Mouse (Mus musculus) CH12.LX (cell line): ENCODE data around the gene Mxd4. TPM values are rescaled to one million over a fixed set of nuclear protein-coding genes. Genes with fewer than 3 reads are reported as not detected.

ENCODE experiments used
- DNase-seq: peaks from one replicate; pipeline ENCODE4 v3.0.0-alpha.2; 2013; ENCODE audit errors: extremely low read depth
- H3K27ac ChIP-seq: 2 replicates; pipeline ENCODE4 v1.5.1; 2012; ENCODE audit warnings: low read depth, mild to moderate bottlenecking, control low read depth, moderate library complexity; ENCODE audit not compliant: insufficient read depth
- H3K27me3 ChIP-seq: replicated peaks from 2 replicates; pipeline ENCODE3; 2012; ENCODE audit warnings: inconsistent platforms
- H3K36me3 ChIP-seq, 2 experiments: replicated peaks in 1 of 2; 2 replicates each; pipeline versions ENCODE3 to v1.6.1; 2012; ENCODE audit warnings: inconsistent platforms in 1 of 2, low read length in 1 of 2, mild to moderate bottlenecking in 1 of 2, mixed read lengths in 1 of 2, moderate library complexity in 1 of 2; ENCODE audit not compliant: control insufficient read depth in 1 of 2, insufficient read depth in 1 of 2
- H3K4me1 ChIP-seq, 2 experiments: 2 replicates each; pipeline ENCODE4 v1.6.1; 2012; ENCODE audit warnings: inconsistent platforms in 1 of 2, moderate library complexity in 1 of 2; ENCODE audit not compliant: insufficient read depth in 2 of 2, control insufficient read depth in 1 of 2
- H3K4me2 ChIP-seq: 2 replicates; pipeline ENCODE4 v1.6.1; 2012; ENCODE audit warnings: low read depth, mild to moderate bottlenecking, control low read depth; ENCODE audit not compliant: poor library complexity, insufficient read depth, severe bottlenecking
- H3K4me3 ChIP-seq, 3 experiments: fragments of 150-350 bp in 1 of 3; sonication (generic) in 1 of 3; replicated peaks in 1 of 3; 2 replicates each; pipeline versions ENCODE3 to v1.5.1; 2011 to 2012; ENCODE audit warnings: low read depth in 2 of 3, low read length in 2 of 3, mild to moderate bottlenecking in 2 of 3, moderate library complexity in 2 of 3, control low read depth in 1 of 3, improper control_type of control experiment in 1 of 3, inconsistent platforms in 1 of 3, mixed read lengths in 1 of 3; ENCODE audit not compliant: poor library complexity in 1 of 3
- H3K79me2 ChIP-seq: replicated peaks from 2 replicates; pipeline ENCODE4 v1.6.1; 2012; ENCODE audit warnings: mild to moderate bottlenecking, moderate library complexity; ENCODE audit not compliant: control insufficient read depth, poor library complexity, insufficient read depth, severe bottlenecking; ENCODE audit errors: extremely low read depth
- H3K9ac ChIP-seq: 2 replicates; pipeline ENCODE4 v1.6.1; 2012; ENCODE audit warnings: low read depth, mild to moderate bottlenecking, control low read depth, moderate library complexity; ENCODE audit not compliant: insufficient read depth
- H3K9me3 ChIP-seq: replicated peaks from 2 replicates; pipeline ENCODE3; 2012; ENCODE audit warnings: low read length, inconsistent platforms, mixed read lengths
- CHD2 ChIP-seq: IDR thresholded peaks from 2 replicates; pipeline ENCODE4 v1.6.1; 2011; ENCODE audit warnings: low read length, improper control_type of control experiment
- ELF1 ChIP-seq: IDR thresholded peaks from 2 replicates; pipeline ENCODE4 v1.6.1; 2014; ENCODE audit warnings: low read depth, mild to moderate bottlenecking, inconsistent platforms, low read length, improper control_type of control experiment
- GABPA ChIP-seq: IDR thresholded peaks from 2 replicates; pipeline ENCODE4 v1.6.1; 2012; ENCODE audit warnings: low read depth, low read length, improper control_type of control experiment, inconsistent platforms; ENCODE audit not compliant: insufficient replicate concordance
- HCFC1 ChIP-seq: IDR thresholded peaks from 2 replicates; pipeline ENCODE4 v1.6.1; 2012; ENCODE audit warnings: low read depth, mild to moderate bottlenecking, inconsistent platforms, low read length, improper control_type of control experiment
- MAFK ChIP-seq: IDR thresholded peaks from 2 replicates; pipeline ENCODE4 v1.6.1; 2011; ENCODE audit warnings: low read length, improper control_type of control experiment; ENCODE audit not compliant: insufficient replicate concordance
- MAX ChIP-seq: IDR thresholded peaks from 2 replicates; pipeline ENCODE4 v1.6.1; 2011; ENCODE audit warnings: low read length, improper control_type of control experiment
- MEF2A ChIP-seq: IDR thresholded peaks from 2 replicates; pipeline ENCODE4 v1.6.1; 2014; ENCODE audit warnings: low read depth, mild to moderate bottlenecking, inconsistent platforms, low read length, improper control_type of control experiment, borderline replicate concordance
- MXI1 ChIP-seq: IDR thresholded peaks from 2 replicates; pipeline ENCODE4 v1.6.1; 2011; ENCODE audit warnings: mild to moderate bottlenecking, low read depth, low read length, improper control_type of control experiment
- PAX5 ChIP-seq: IDR thresholded peaks from 2 replicates; pipeline ENCODE4 v1.6.1; 2012; ENCODE audit warnings: low read length, inconsistent platforms, mixed read lengths
- RAD21 ChIP-seq: IDR thresholded peaks from 2 replicates; pipeline ENCODE4 v1.6.1; 2011; ENCODE audit warnings: low read depth, mild to moderate bottlenecking, low read length, improper control_type of control experiment, moderate library complexity
- RCOR1 ChIP-seq: conservative IDR thresholded peaks from 2 replicates; pipeline ENCODE4 v1.6.1; 2012; ENCODE audit warnings: low read depth, mild to moderate bottlenecking, inconsistent platforms, low read length, improper control_type of control experiment
- TCF12 ChIP-seq: IDR thresholded peaks from 2 replicates; pipeline ENCODE4 v1.6.1; 2014; ENCODE audit warnings: low read depth, mild to moderate bottlenecking, inconsistent platforms, low read length, improper control_type of control experiment
- ZNF384 ChIP-seq: IDR thresholded peaks from 2 replicates; pipeline ENCODE4 v1.6.1; 2012; ENCODE audit warnings: low read depth, low read length, improper control_type of control experiment, inconsistent platforms
- dilution Hi-C: fragments of 300-500 bp; cut with MboI; formaldehyde crosslinking; loops from 2 replicates; pipeline ENCODE4 v1.14.3; 2020; ENCODE audit warnings: low sequenced_read_pairs; ENCODE audit not compliant: extremely low pct_unique_long_range_greater_than_20kb, extremely low pct_ligation_motif_present
- in situ Hi-C: fragments of 300-500 bp; cut with MboI; formaldehyde crosslinking; loops from 3 replicates; pipeline ENCODE4 v1.14.3; 2019; ENCODE audit warnings: low sequenced_read_pairs, low pct_ligation_motif_present, low pct_unique_long_range_greater_than_20kb, mixed read lengths
- polyA plus RNA-seq: library from polyadenylated mRNA; unstranded; fragments of >175 nt; gene quantifications from 2 replicates; pipeline ENCODE4 v1.2.1, GENCODE M21; 2012; ENCODE audit warnings: low read depth; ENCODE audit not compliant: insufficient read length
- total RNA-seq, 2 experiments: library from RNA; depleted of rRNA; stranded (reverse); fragments of 300-350 nt in 1 of 2; fragments of >200 nt in 1 of 2; gene quantifications; 2 replicates each; pipeline ENCODE4 v1.2.3; 2012 to 2014

Gene Mxd4
- total and polyA plus RNA-seq, 3 experiments = 4.8 to 6.2 (median 6.0) TPM

GRCm38 (mm10) chr5:34191021-34191420 is 3.5 kb upstream of the Mxd4 start:
- H3K36me3 ChIP-seq = no peaks in the 10 kb centered on the region
- TF ChIP-seq TCF12 = no peak
- TF ChIP-seq RCOR1 = no peak
- no peak for TF ChIP-seq GABPA
- TF ChIP-seq MEF2A = no peak
- TF ChIP-seq RAD21 = no peak
- TF ChIP-seq CHD2 = no peak
- TF ChIP-seq HCFC1 = no peak
- no peak overlapping the region for H3K4me2 ChIP-seq
- H3K9me3 ChIP-seq = no peaks in the 10 kb centered on the region
- no peak overlapping the region for H3K4me3 ChIP-seq
- H3K27ac ChIP-seq = no peak overlapping the region
- no peak overlapping the region for H3K9ac ChIP-seq
- H3K27me3 ChIP-seq = peaks cover 9% of the 10 kb centered on the region
- peaks cover 31 to 50% of the 10 kb centered on the region in 2 experiments for H3K4me1 ChIP-seq
- H3K79me2 ChIP-seq = no peaks in the 10 kb centered on the region
- DNase-seq = no peak
- in situ Hi-C loops = no loop called here
- dilution Hi-C loops = no loop called here

- Histone ChIP-seq H3K79me2 (no peaks in the 10 kb centered on the region), H3K4me3 (no peak overlapping the region), H3K36me3 (peaks cover 0 to 2% of the 10 kb centered on the region in 2 experiments), H3K4me2 (no peak overlapping the region), H3K4me1 (peaks cover 22 to 42% of the 10 kb centered on the region in 2 experiments), H3K9me3 (no peaks in the 10 kb centered on the region), H3K9ac (no peak overlapping the region), H3K27me3 (peaks cover 14% of the 10 kb centered on the region), H3K27ac (no peak overlapping the region)
- in situ Hi-C loops (no loop called here), dilution Hi-C loops (no loop called here)
- DNase-seq = no peak
- no peak for TF ChIP-seq MAFK
- 0 out of 2 replicates have a peak, but pooled peaks have one; percentile 22 for TF ChIP-seq ELF1
- no peak for TF ChIP-seq MAX
These were observed 2.0 kb upstream of the Mxd4 start for GRCm38 (mm10) chr5:34189521-34189920.

GRCm38 (mm10) chr5:34188856-34189255 is 1.3 kb upstream of the Mxd4 start:
- Histone ChIP-seq H3K27ac (no peak overlapping the region), H3K4me1 (peaks cover 22 to 40% of the 10 kb centered on the region in 2 experiments)
- dilution Hi-C loops = no loop called here

More at GRCm38 (mm10) chr5:34188856-34189255, 1.3 kb upstream of the Mxd4 start:
- H3K4me3 ChIP-seq = peak overlapping the region in 2 of 3 experiments; percentile 70 to 85
- H3K79me2 ChIP-seq = no peaks in the 10 kb centered on the region
- TF ChIP-seq ZNF384 (no peak), MXI1 (no peak), RCOR1 (no peak), PAX5 (no peak)
- no peaks in the 10 kb centered on the region for H3K9me3 ChIP-seq
- H3K27me3 ChIP-seq = peaks cover 14% of the 10 kb centered on the region
- no peak for DNase-seq
- H3K36me3 ChIP-seq = peaks cover 0 to 2% of the 10 kb centered on the region in 2 experiments
- in situ Hi-C loops = no loop called here
- peak overlapping the region; percentile 59; the same call in 1 of the 2 replicates for H3K9ac ChIP-seq
- peak overlapping the region; percentile 79 for H3K4me2 ChIP-seq
